In the genomic region with DNA sequence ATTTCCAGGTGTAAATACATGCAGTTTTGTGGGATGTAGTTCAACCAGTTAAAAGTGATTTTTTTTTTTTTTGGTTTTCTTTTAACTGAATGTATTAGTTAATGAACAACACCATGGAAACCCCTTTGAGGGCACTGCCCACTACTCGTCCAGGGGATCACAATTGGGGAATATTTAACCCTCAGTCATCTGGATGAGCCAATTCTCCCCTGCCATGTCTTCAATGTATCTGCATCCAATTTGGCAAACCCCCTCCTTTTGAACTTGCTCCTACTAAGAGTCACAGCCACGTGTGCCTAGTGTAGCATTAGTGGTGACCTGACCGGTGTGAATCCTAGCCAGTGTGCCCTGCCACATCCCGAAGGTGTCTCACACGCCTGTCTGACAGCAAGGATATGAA, we compare ENCODE assay signal across 28 mouse cellular contexts. TPM values are rescaled to one million over a fixed set of nuclear protein-coding genes. Genes with fewer than 3 reads are reported as not detected.
A peak's percentile ranks its signal among the peaks of the same experiment; 100 is the strongest.
DNase-seq lines count a peak whose midpoint lies in the region; ATAC-seq lines count a peak whose summit lies in the region.
"Had no signal": no experiment of that assay in that cellular context is flagged by ENCODE, and none has a peak within 500 bp of the region (broad histone marks: within the 10 kb centered on the region; RNA-seq: fewer than 3 reads in every experiment).

No protein-coding gene starts in this region.

- peak; percentile 73 for DNase-seq in kidney, adult 11 months
- no peak for DNase-seq in kidney, postnatal 4 days
- no peak for DNase-seq in liver, embryonic 11.5 days (ENCODE audit: low spot score)
- DNase-seq in kidney, postnatal 14 days = peak; percentile 60
- no peak for DNase-seq in frontal cortex, adult 2 months (ENCODE audit: extremely low spot score in 1 of 2, low spot score in 1 of 2)
- DNase-seq in ovary, postnatal 36 days (ENCODE audit: low spot score) = no peak
- DNase-seq: adrenal gland, postnatal 10 days; adrenal gland, postnatal 36 days; B cell, adult 2 months; cerebellum, adult 18-20 months; cerebellum, adult 9-10 months; cerebellum, postnatal 14 days; forebrain, postnatal 0 days; gastrocnemius, postnatal 25 days; heart, adult 2 months had no signal

- H3K27me3 ChIP-seq in liver, embryonic 15.5 days = no peaks in the 10 kb centered on the region
- H3K27me3 ChIP-seq in liver, embryonic 11.5 days (replicated peaks; ENCODE audit: control insufficient read depth, insufficient read depth, low read length) = no peaks in the 10 kb centered on the region
- H3K27me3 ChIP-seq: CH12.LX; hindbrain, embryonic 12.5 days; hindbrain, embryonic 15.5 days; Patski had no signal

- peaks cover 26% of the 10 kb centered on the region for H3K4me1 ChIP-seq in liver, embryonic 15.5 days (replicated peaks)
- H3K4me1 ChIP-seq in liver, embryonic 11.5 days (replicated peaks; ENCODE audit: control insufficient read depth, insufficient read depth, low read length) = peaks cover 8% of the 10 kb centered on the region
- H3K4me1 ChIP-seq: hindbrain, embryonic 12.5 days; hindbrain, embryonic 15.5 days had no signal

- H3K9ac ChIP-seq in liver, embryonic 15.5 days = no peak overlapping the region
- no peak overlapping the region for H3K9ac ChIP-seq in liver, embryonic 11.5 days (ENCODE audit: low read depth, low read length)
- H3K9ac ChIP-seq: forebrain, postnatal 0 days; hindbrain, embryonic 12.5 days; hindbrain, embryonic 15.5 days had no signal

- no peak overlapping the region for H3K4me2 ChIP-seq in liver, embryonic 15.5 days
- no peak overlapping the region for H3K4me2 ChIP-seq in liver, embryonic 11.5 days
- H3K4me2 ChIP-seq: heart, embryonic 11.5 days; hindbrain, embryonic 12.5 days; hindbrain, embryonic 15.5 days had no signal

- peak overlapping the region; percentile 19; the same call in 1 of the 2 replicates for H3K27ac ChIP-seq in liver, embryonic 15.5 days (replicated peaks)
- H3K27ac ChIP-seq in liver, embryonic 11.5 days (ENCODE audit: low read depth, low read length) = no peak overlapping the region
- H3K27ac ChIP-seq: heart, adult 2 months; hindbrain, embryonic 12.5 days; hindbrain, embryonic 15.5 days had no signal

- H3K9me3 ChIP-seq in liver, embryonic 15.5 days (replicated peaks) = no peaks in the 10 kb centered on the region
- no peaks in the 10 kb centered on the region for H3K9me3 ChIP-seq in liver, embryonic 11.5 days (ENCODE audit: control insufficient read depth, low read length)
- H3K9me3 ChIP-seq: G1E; hindbrain, embryonic 12.5 days; hindbrain, embryonic 15.5 days had no signal

- no peak overlapping the region for H3K4me3 ChIP-seq in liver, embryonic 15.5 days (replicated peaks)
- no peak overlapping the region for H3K4me3 ChIP-seq in liver, embryonic 11.5 days (ENCODE audit: low read depth, low read length)
- H3K4me3 ChIP-seq: heart, adult 2 months; hindbrain, embryonic 12.5 days; hindbrain, embryonic 15.5 days had no signal

- peaks cover 90% of the 10 kb centered on the region for H3K36me3 ChIP-seq in liver, embryonic 15.5 days (replicated peaks)
- H3K36me3 ChIP-seq in liver, embryonic 11.5 days (ENCODE audit: control insufficient read depth, insufficient read depth, low read length) = peaks cover 37% of the 10 kb centered on the region
- H3K36me3 ChIP-seq: hindbrain, embryonic 12.5 days; hindbrain, embryonic 15.5 days had no signal

- WGBS in liver, embryonic 15.5 days (ENCODE audit: insufficient replicate concordance) = 71% methylated on average over 5 of the region's 5 CpGs
- 78% methylated on average over 5 of the region's 5 CpGs for WGBS in liver, embryonic 11.5 days

- no peak for ATAC-seq in liver, embryonic 15.5 days (ENCODE audit: insufficient read depth)
- no peak for ATAC-seq in liver, embryonic 11.5 days (replicated peaks; ENCODE audit: low FRiP score)
- ATAC-seq: forebrain, embryonic 14.5 days; forebrain, postnatal 0 days; Patski had no signal

RNA-seq across cellular contexts. Expression of gene Il10rb, which starts 12.6 kb away (rescaled TPM):
- polyA plus RNA-seq in liver, embryonic 15.5 days (2015; fragmentation: Nextera tagmentation; extraction: Ambion mirVana) = 29.9 and 34.7 TPM in 2 replicates
- polyA plus RNA-seq in liver, embryonic 11.5 days (2014; fragmentation: Nextera tagmentation; extraction: Ambion mirVana) = 29.8 and 32.9 TPM in 2 replicates
- polyA plus RNA-seq in frontal cortex, adult 2 months (2012; rRNA removed) = 11.1 and 14.8 TPM in 2 replicates

RNA-seq across cellular contexts. Expression of gene Gm21970, which starts 27.0 kb away (rescaled TPM):
- polyA plus RNA-seq in liver, embryonic 15.5 days (2015; fragmentation: Nextera tagmentation; extraction: Ambion mirVana) = 0.31 TPM in 1 of 2 replicates, not detected in the other
- not detected in 2 replicates for polyA plus RNA-seq in liver, embryonic 11.5 days (2014; fragmentation: Nextera tagmentation; extraction: Ambion mirVana)
- polyA plus RNA-seq in frontal cortex, adult 2 months (2012; rRNA removed) = not detected in 2 replicates
- polyA plus RNA-seq: embryonic facial prominence, embryonic 11.5 days; embryonic facial prominence, embryonic 14.5 days; forebrain, embryonic 14.5 days; forebrain, postnatal 0 days; G1E; gonadal fat pad, adult 2 months; heart, adult 2 months; heart, embryonic 11.5 days; heart, embryonic 14.5 days; heart, postnatal 0 days; hindbrain, embryonic 12.5 days; hindbrain, embryonic 15.5 days had no signal

RNA-seq across cellular contexts. Expression of gene Ifnar2, which starts 45.9 kb away (rescaled TPM):
- 86.9 and 90.8 TPM in 2 replicates for polyA plus RNA-seq in liver, embryonic 15.5 days (2015; fragmentation: Nextera tagmentation; extraction: Ambion mirVana)
- polyA plus RNA-seq in liver, embryonic 11.5 days (2014; fragmentation: Nextera tagmentation; extraction: Ambion mirVana) = 66.7 and 70.9 TPM in 2 replicates
- polyA plus RNA-seq in frontal cortex, adult 2 months (2012; rRNA removed) = 33.8 and 36.4 TPM in 2 replicates

Comparison
In these comparisons a context has a peak if more than half of its experiments do, and no peak if none do; other contexts are left out.
1. DNase-seq: peak in kidney, adult 11 months (single experiment) and kidney, postnatal 14 days (single experiment); none in kidney, postnatal 4 days (0 of 2), liver, embryonic 11.5 days (single experiment), frontal cortex, adult 2 months (0 of 2) and ovary, postnatal 36 days (single experiment).